13 mouse cellular contexts compared by ENCODE assay signal in genomic region chr11:104627616-104628301, GRCm38 (mm10). TPM values are rescaled to one million over a fixed set of nuclear protein-coding genes. Genes with fewer than 3 reads are reported as not detected.
DNase-seq lines count a peak whose midpoint lies in the region; ATAC-seq lines count a peak whose summit lies in the region.
"Had no signal": no experiment of that assay in that cellular context is flagged by ENCODE, and none has a peak within 500 bp of the region (broad histone marks: within the 10 kb centered on the region; RNA-seq: fewer than 3 reads in every experiment).

No protein-coding gene starts in this region.

- no peaks in the 10 kb centered on the region for H3K27me3 ChIP-seq in megakaryocyte, embryonic 14.5 days (replicated peaks)
- H3K27me3 ChIP-seq in stomach, embryonic 16.5 days (ENCODE audit: control insufficient read depth, insufficient read depth, low read length): no peaks in the 10 kb centered on the region
- H3K27me3 ChIP-seq: liver, embryonic 13.5 days had no signal

- no peak overlapping the region for H3K9ac ChIP-seq in stomach, embryonic 16.5 days (ENCODE audit: low read length)
- H3K9ac ChIP-seq: liver, embryonic 13.5 days had no signal

- peaks cover 100% of the 10 kb centered on the region for H3K36me3 ChIP-seq in megakaryocyte, embryonic 14.5 days (replicated peaks; ENCODE audit: low read length)
- H3K36me3 ChIP-seq in stomach, embryonic 16.5 days (ENCODE audit: control insufficient read depth, insufficient read depth, low read length): no peaks in the 10 kb centered on the region
- H3K36me3 ChIP-seq: liver, embryonic 13.5 days had no signal

- peak overlapping the region; percentile 36; the same call in 1 of the 2 replicates for H3K27ac ChIP-seq in stomach, embryonic 16.5 days (ENCODE audit: low read length)
- H3K27ac ChIP-seq: liver, embryonic 13.5 days; macrophage had no signal

- peaks cover 99% of the 10 kb centered on the region for H3K4me1 ChIP-seq in megakaryocyte, embryonic 14.5 days
- peaks cover 27% of the 10 kb centered on the region for H3K4me1 ChIP-seq in stomach, embryonic 16.5 days (ENCODE audit: control insufficient read depth, insufficient read depth, low read length)

- no peak overlapping the region for H3K4me2 ChIP-seq in stomach, embryonic 16.5 days (ENCODE audit: low read depth, low read length)
- H3K4me2 ChIP-seq: liver, embryonic 13.5 days had no signal

- no peaks in the 10 kb centered on the region for H3K9me3 ChIP-seq in megakaryocyte, embryonic 14.5 days
- no peaks in the 10 kb centered on the region for H3K9me3 ChIP-seq in stomach, embryonic 16.5 days (replicated peaks; ENCODE audit: control insufficient read depth, low read length)
- H3K9me3 ChIP-seq: liver, embryonic 13.5 days had no signal

- peak; percentile 37 for DNase-seq in heart, adult 8-10 months (ENCODE audit: low spot score)
- DNase-seq in heart, postnatal 25 days (ENCODE audit: low spot score): no peak
- DNase-seq in adrenal gland, postnatal 14 days: peak; percentile 54
- DNase-seq in right cerebral cortex, adult 18-20 months: no peak
- no peak for DNase-seq in embryo, embryonic 11 days
- DNase-seq: kidney, postnatal 14 days; liver, embryonic 13.5 days; right cerebral cortex, postnatal 25 days had no signal

- ATAC-seq in megakaryocyte, adult 5-6 weeks (ENCODE audit: poor library complexity, severe bottlenecking): no peak
- no peak for ATAC-seq in stomach, embryonic 16.5 days (ENCODE audit: insufficient read depth, low FRiP score)

- H3K4me3 ChIP-seq in megakaryocyte, embryonic 14.5 days (replicated peaks): peak overlapping the region; percentile 72
- no peak overlapping the region for H3K4me3 ChIP-seq in stomach, embryonic 16.5 days (replicated peaks; ENCODE audit: low read length)
- H3K4me3 ChIP-seq: liver, embryonic 13.5 days had no signal

- 49% methylated on average over 11 of the region's 11 CpGs for WGBS in stomach, embryonic 16.5 days

- intact Hi-C loops in heart, postnatal 25 days (cut with DNase I): no loop called here

RNA-seq across cellular contexts. Expression of gene Itgb3, which starts 20.0 kb away (rescaled TPM):
- total RNA-seq in heart, adult 8-10 months (2022): 1 to 10 TPM; 2.2 to 4.1 (median 2.9) TPM
- total RNA-seq in heart, postnatal 25 days (2021): 1 to 10 TPM; 3.1 to 3.8 TPM
- polyA plus RNA-seq in megakaryocyte, embryonic 14.5 days (2012; ENCODE audit: insufficient read depth, low replicate concordance): 123 and 181 TPM in 2 replicates
- total RNA-seq in megakaryocyte, adult 5-6 weeks (2015): 7.1 and 8.6 TPM in 2 replicates
- 20.6 and 23.8 TPM in 2 replicates for total RNA-seq in megakaryocyte, adult 5-6 weeks (2017)
- 12.5 and 13.8 TPM in 2 replicates for total RNA-seq in adrenal gland, postnatal 14 days (2021)
- polyA plus RNA-seq in stomach, embryonic 16.5 days (2015; fragmentation: Nextera tagmentation; extraction: Ambion mirVana): 8.9 and 10.1 TPM in 2 replicates

RNA-seq across cellular contexts. Expression of gene Gm11639, which starts 57.7 kb away (rescaled TPM):
- under 1 TPM; 0.03 TPM for total RNA-seq in heart, adult 8-10 months (2022)
- under 1 TPM; 0.03 TPM for total RNA-seq in heart, postnatal 25 days (2021)
- polyA plus RNA-seq in megakaryocyte, embryonic 14.5 days (2012; ENCODE audit: insufficient read depth, low replicate concordance): not detected in 2 replicates
- not detected in 2 replicates for total RNA-seq in megakaryocyte, adult 5-6 weeks (2015)
- total RNA-seq in megakaryocyte, adult 5-6 weeks (2017): not detected in 2 replicates
- total RNA-seq in adrenal gland, postnatal 14 days (2021): 0.08 and 0.11 TPM in 2 replicates
- polyA plus RNA-seq in stomach, embryonic 16.5 days (2015; fragmentation: Nextera tagmentation; extraction: Ambion mirVana): 0.01 and 0.02 TPM in 2 replicates
- total RNA-seq: monocyte, adult 5-6 weeks had no signal
- polyA plus RNA-seq: macrophage had no signal

Comparison
In these comparisons a context has a peak if more than half of its experiments do, and no peak if none do; other contexts are left out.
1. DNase-seq: peak in heart, adult 8-10 months (single experiment) and adrenal gland, postnatal 14 days (single experiment); none in heart, postnatal 25 days (single experiment), right cerebral cortex, adult 18-20 months (single experiment) and embryo, embryonic 11 days (single experiment).